Mouse (Mus musculus) stomach, embryonic 14.5 days (tissue): ENCODE results near the gene Lce1a1. TPM values are rescaled to one million over a fixed set of nuclear protein-coding genes. Genes with fewer than 3 reads are reported as not detected.
"Not testable (repeated sequence)": the region's sequence is repeated elsewhere in the genome, so short reads cannot be mapped to it uniquely, and the experiment has no call there.

ENCODE experiments used
- ATAC-seq: fragments of 200-750 bp; cut with Nextera tagmentation; 2 replicates; pipeline ENCODE4 v1.8.0; 2017; ENCODE audit warnings: low read depth, moderate TSS enrichment; ENCODE audit not compliant: insufficient number of reproducible peaks, insufficient read depth, low FRiP score
- H3K27ac ChIP-seq: fragments of 300-500 bp; sonication (generic); 2 replicates; pipeline ENCODE4 v1.5.1; 2014; ENCODE audit warnings: mild to moderate bottlenecking, low read length, moderate library complexity, mixed read lengths
- H3K27me3 ChIP-seq: fragments of 300-500 bp; sonication (generic); 2 replicates; pipeline ENCODE4 v1.6.1; 2014; ENCODE audit warnings: low read length, control low read depth, mixed read lengths; ENCODE audit not compliant: control insufficient read depth, insufficient read depth
- H3K36me3 ChIP-seq: fragments of 300-500 bp; sonication (generic); 2 replicates; pipeline ENCODE4 v1.6.1; 2014; ENCODE audit warnings: mild to moderate bottlenecking, control low read depth, low read length, moderate library complexity, mixed read lengths; ENCODE audit not compliant: control insufficient read depth, insufficient read depth
- H3K4me1 ChIP-seq: fragments of 300-500 bp; sonication (generic); 2 replicates; pipeline ENCODE4 v1.6.1; 2014; ENCODE audit warnings: low read length, control low read depth, mixed read lengths; ENCODE audit not compliant: control insufficient read depth, insufficient read depth
- H3K4me2 ChIP-seq: fragments of 300-500 bp; sonication (generic); replicated peaks from 2 replicates; pipeline ENCODE4 v1.6.1; 2014; ENCODE audit warnings: low read depth, low read length, control low read depth
- H3K4me3 ChIP-seq: fragments of 300-500 bp; sonication (generic); 2 replicates; pipeline ENCODE4 v1.5.1; 2014; ENCODE audit warnings: low read depth, low read length, control low read depth
- H3K9ac ChIP-seq: fragments of 300-500 bp; sonication (generic); replicated peaks from 2 replicates; pipeline ENCODE4 v1.6.1; 2014; ENCODE audit warnings: low read depth, mild to moderate bottlenecking, control low read depth, low read length, moderate library complexity, mixed read lengths
- H3K9me3 ChIP-seq: fragments of 300-500 bp; sonication (generic); 2 replicates; pipeline ENCODE4 v1.6.1; 2016; ENCODE audit warnings: low read depth, low read length, control low read depth; ENCODE audit not compliant: control insufficient read depth
- WGBS: fragments of 180-500 bp; shearing (Covaris S2); extraction: QIAGEN DNeasy Blood & Tissue Kit; methylation state at CpG from one replicate; pipeline ENCODE4 v1.1.7; 2014; 5-methylcytosine and 5-hydroxymethylcytosine counted together
- polyA plus RNA-seq: library from polyadenylated mRNA; unstranded; fragments of >200 nt; fragmentation: Nextera tagmentation; extraction: Ambion mirVana; gene quantifications from 2 replicates; pipeline ENCODE4 v1.2.1, GENCODE M21; 2014

The Lce1a1 gene
- polyA plus RNA-seq = not detected in 2 replicates

- H3K4me3 ChIP-seq = no peak within 1 kb of the TSS
- no peak within 1 kb of the TSS for H3K27ac ChIP-seq
- no peaks in the 10 kb centered on the region for H3K36me3 ChIP-seq
- H3K9ac ChIP-seq = no peak within 1 kb of the TSS
- 81% methylated on average over 1 of the region's 1 CpGs for WGBS
- H3K4me2 ChIP-seq = no peak within 1 kb of the TSS
- no peaks in the 10 kb centered on the region for H3K9me3 ChIP-seq
- H3K27me3 ChIP-seq = no peaks in the 10 kb centered on the region
- no peak for ATAC-seq
- H3K4me1 ChIP-seq = no peaks in the 10 kb centered on the region
These were observed at the start of gene Lce1a1 for GRCm38 (mm10) chr3:92648207-92648606. TSS of gene Lce1a1 (minus strand) at chr3:92648307.

- Histone ChIP-seq H3K4me1 (no peaks in the 10 kb centered on the region), H3K27ac (no peak overlapping the region), H3K4me2 (no peak overlapping the region), H3K27me3 (no peaks in the 10 kb centered on the region), H3K9ac (no peak overlapping the region), H3K9me3 (no peaks in the 10 kb centered on the region), H3K4me3 (no peak overlapping the region), H3K36me3 (no peaks in the 10 kb centered on the region)
- no peak for ATAC-seq
- 21% methylated on average over 1 of the region's 1 CpGs for WGBS
These were observed 46.5 kb upstream of the Lce1a1 start for GRCm38 (mm10) chr3:92694613-92695012.

GRCm38 (mm10) chr3:92691688-92692087, 43.6 kb upstream of the Lce1a1 start:
- Histone ChIP-seq H3K27ac (no peak overlapping the region), H3K27me3 (no peaks in the 10 kb centered on the region), H3K9ac (no peak overlapping the region), H3K36me3 (no peaks in the 10 kb centered on the region), H3K4me3 (no peak overlapping the region), H3K4me2 (no peak overlapping the region), H3K4me1 (no peaks in the 10 kb centered on the region), H3K9me3 (no peaks in the 10 kb centered on the region)
- no peak for ATAC-seq

- not testable (repeated sequence) for H3K4me3 ChIP-seq, H3K9ac ChIP-seq, H3K4me1 ChIP-seq, H3K9me3 ChIP-seq, ATAC-seq, H3K4me2 ChIP-seq, H3K36me3 ChIP-seq, H3K27ac ChIP-seq, H3K27me3 ChIP-seq
- 70% methylated on average over 16 of the region's 16 CpGs for WGBS
These were observed 41.0 kb upstream of the Lce1a1 start for GRCm38 (mm10) chr3:92689154-92689553.

- H3K4me2 ChIP-seq = no peak within 1 kb of the TSS
- H3K9ac ChIP-seq = no peak within 1 kb of the TSS
- no peaks in the 10 kb centered on the region for H3K9me3 ChIP-seq
- H3K36me3 ChIP-seq = no peaks in the 10 kb centered on the region
- ATAC-seq = no peak
- H3K27ac ChIP-seq = no peak within 1 kb of the TSS
- no peaks in the 10 kb centered on the region for H3K27me3 ChIP-seq
- H3K4me1 ChIP-seq = no peaks in the 10 kb centered on the region
- WGBS = 57% methylated on average over 2 of the region's 2 CpGs
- H3K4me3 ChIP-seq = no peak within 1 kb of the TSS
These were observed 39.0 kb upstream of the Lce1a1 start, which contains the start of gene Lce1d for GRCm38 (mm10) chr3:92687110-92687509. TSS of gene Lce1d (minus strand) at chr3:92687210.

GRCm38 (mm10) chr3:92678947-92679346, 30.8 kb upstream of the Lce1a1 start, which contains the start of gene Lce1c:
TSS of gene Lce1c (plus strand) at chr3:92679247.
- no peaks in the 10 kb centered on the region for H3K36me3 ChIP-seq
- no peak within 1 kb of the TSS for H3K4me2 ChIP-seq
- no peak within 1 kb of the TSS for H3K27ac ChIP-seq
- no peak within 1 kb of the TSS for H3K9ac ChIP-seq
- ATAC-seq = no peak
- no peak within 1 kb of the TSS for H3K4me3 ChIP-seq
- H3K27me3 ChIP-seq = no peaks in the 10 kb centered on the region
- 84% methylated on average over 4 of the region's 4 CpGs for WGBS
- no peaks in the 10 kb centered on the region for H3K9me3 ChIP-seq
- no peaks in the 10 kb centered on the region for H3K4me1 ChIP-seq

- Histone ChIP-seq H3K9me3 (no peaks in the 10 kb centered on the region), H3K27me3 (no peaks in the 10 kb centered on the region), H3K27ac (no peak within 1 kb of the TSS), H3K4me1 (no peaks in the 10 kb centered on the region), H3K4me2 (no peak within 1 kb of the TSS), H3K36me3 (no peaks in the 10 kb centered on the region), H3K9ac (no peak within 1 kb of the TSS), H3K4me3 (no peak within 1 kb of the TSS)
- ATAC-seq = no peak
These were observed 22.1 kb upstream of the Lce1a1 start, which contains the start of gene Lce1a2 for GRCm38 (mm10) chr3:92670215-92670614. TSS of gene Lce1a2 (minus strand) at chr3:92670315.

GRCm38 (mm10) chr3:92656826-92657225, 8.7 kb upstream of the Lce1a1 start, which contains the start of gene Lce1b:
TSS of gene Lce1b (minus strand) at chr3:92656926.
- Histone ChIP-seq H3K27me3 (no peaks in the 10 kb centered on the region), H3K27ac (no peak within 1 kb of the TSS), H3K4me3 (no peak within 1 kb of the TSS), H3K4me2 (no peak within 1 kb of the TSS), H3K36me3 (no peaks in the 10 kb centered on the region), H3K9ac (no peak within 1 kb of the TSS), H3K9me3 (no peaks in the 10 kb centered on the region), H3K4me1 (no peaks in the 10 kb centered on the region)
- no peak for ATAC-seq

GRCm38 (mm10) chr3:92639854-92640253, 8.3 kb downstream of the Lce1a1 start:
- H3K4me1 ChIP-seq = no peaks in the 10 kb centered on the region
- H3K36me3 ChIP-seq = no peaks in the 10 kb centered on the region
- H3K4me2 ChIP-seq = no peak overlapping the region
- no peaks in the 10 kb centered on the region for H3K27me3 ChIP-seq
- 91% methylated on average over 15 of the region's 15 CpGs for WGBS
- H3K9me3 ChIP-seq = no peaks in the 10 kb centered on the region
- no peak for ATAC-seq
- no peak overlapping the region for H3K27ac ChIP-seq
- H3K4me3 ChIP-seq = no peak overlapping the region
- no peak overlapping the region for H3K9ac ChIP-seq
